Mouse (Mus musculus): ENCODE data around the gene Mtss1l. TPM values are rescaled to one million over a fixed set of nuclear protein-coding genes. Genes with fewer than 3 reads are reported as not detected.

Gene Mtss1l
- polyA plus RNA-seq, 1 experiment from 2014 or later = 12.9 TPM

- Histone ChIP-seq H3K27ac (ENCODE audit: poor library complexity, severe bottlenecking) (peak overlapping the region; percentile 2; the same call in 1 of the 2 replicates), H3K9me3 (replicated peaks) (no peaks in the 10 kb centered on the region), H3K27me3 (replicated peaks) (no peaks in the 10 kb centered on the region), H3K4me3 (no peak overlapping the region), H3K4me2 (no peak overlapping the region), H3K4me1 (replicated peaks) (peaks cover 11% of the 10 kb centered on the region), H3K9ac (no peak overlapping the region), H3K36me3 (no peaks in the 10 kb centered on the region)
- 63% methylated on average over 7 of the region's 7 CpGs for WGBS
- 0 out of 2 replicates have a peak, but pooled peaks have one; percentile 16 for ATAC-seq (ENCODE audit: insufficient number of reproducible peaks, low FRiP score)
Measured at GRCm38 (mm10) chr8:110760280-110760940, 39.1 kb downstream of the Mtss1l start.

- peak; percentile 69; the same call in 1 of the 2 replicates for ATAC-seq (ENCODE audit: insufficient number of reproducible peaks, low FRiP score)
Measured at GRCm38 (mm10) chr8:110761185-110761584, 39.9 kb downstream of the Mtss1l start.

GRCm38 (mm10) chr8:110761988-110762387 is 40.7 kb downstream of the Mtss1l start:
- Histone ChIP-seq H3K36me3 (no peaks in the 10 kb centered on the region), H3K9me3 (replicated peaks) (no peaks in the 10 kb centered on the region), H3K27ac (ENCODE audit: poor library complexity, severe bottlenecking) (no peak overlapping the region), H3K27me3 (replicated peaks) (no peaks in the 10 kb centered on the region), H3K4me2 (no peak overlapping the region), H3K4me3 (no peak overlapping the region), H3K4me1 (replicated peaks) (peaks cover 8% of the 10 kb centered on the region), H3K9ac (no peak overlapping the region)
- no peak for ATAC-seq (ENCODE audit: insufficient number of reproducible peaks, low FRiP score)
- 51% methylated on average over 6 of the region's 6 CpGs for WGBS

More at GRCm38 (mm10) chr8:110761185-110761584, 39.9 kb downstream of the Mtss1l start:
- H3K4me2 ChIP-seq = no peak overlapping the region
- H3K4me1 ChIP-seq (replicated peaks) = peaks cover 8% of the 10 kb centered on the region
- no peak overlapping the region for H3K4me3 ChIP-seq
- no peaks in the 10 kb centered on the region for H3K27me3 ChIP-seq (replicated peaks)
- 0 out of 2 replicates have a peak overlapping the region, but pooled peaks have one; percentile 3 for H3K27ac ChIP-seq (ENCODE audit: poor library complexity, severe bottlenecking)
- no peak overlapping the region for H3K9ac ChIP-seq
- 35% methylated on average over 5 of the region's 5 CpGs for WGBS
- no peaks in the 10 kb centered on the region for H3K36me3 ChIP-seq
- H3K9me3 ChIP-seq (replicated peaks) = no peaks in the 10 kb centered on the region

GRCm38 (mm10) chr8:110764671-110765070 is 43.4 kb downstream of the Mtss1l start:
- Histone ChIP-seq H3K9ac (no peak overlapping the region), H3K27me3 (replicated peaks) (no peaks in the 10 kb centered on the region), H3K4me2 (no peak overlapping the region), H3K27ac (ENCODE audit: poor library complexity, severe bottlenecking) (no peak overlapping the region), H3K36me3 (no peaks in the 10 kb centered on the region), H3K9me3 (replicated peaks) (no peaks in the 10 kb centered on the region), H3K4me1 (replicated peaks) (peaks cover 8% of the 10 kb centered on the region), H3K4me3 (no peak overlapping the region)
- no peak for ATAC-seq (ENCODE audit: insufficient number of reproducible peaks, low FRiP score)
- 82% methylated on average over 3 of the region's 3 CpGs for WGBS

- Histone ChIP-seq H3K27ac (ENCODE audit: poor library complexity, severe bottlenecking) (no peak overlapping the region), H3K9me3 (replicated peaks) (no peaks in the 10 kb centered on the region), H3K36me3 (no peaks in the 10 kb centered on the region), H3K4me1 (replicated peaks) (peaks cover 4% of the 10 kb centered on the region; the same call in 1 of the 2 replicates), H3K9ac (no peak overlapping the region), H3K27me3 (replicated peaks) (no peaks in the 10 kb centered on the region), H3K4me3 (no peak overlapping the region), H3K4me2 (no peak overlapping the region)
- WGBS = 82% methylated on average over 6 of the region's 6 CpGs
- ATAC-seq (ENCODE audit: insufficient number of reproducible peaks, low FRiP score) = no peak
Measured at GRCm38 (mm10) chr8:110767261-110767660, 46.0 kb downstream of the Mtss1l start.

- Histone ChIP-seq H3K27me3 (replicated peaks) (no peaks in the 10 kb centered on the region), H3K9ac (no peak overlapping the region), H3K4me3 (no peak overlapping the region), H3K27ac (ENCODE audit: poor library complexity, severe bottlenecking) (no peak overlapping the region; the same call in 1 of the 2 replicates), H3K4me1 (replicated peaks) (peaks cover 13% of the 10 kb centered on the region; the same call in 1 of the 2 replicates), H3K4me2 (no peak overlapping the region), H3K9me3 (replicated peaks) (no peaks in the 10 kb centered on the region; the same call in 1 of the 2 replicates), H3K36me3 (no peaks in the 10 kb centered on the region)
- WGBS = 67% methylated on average over 7 of the region's 7 CpGs
- ATAC-seq (ENCODE audit: insufficient number of reproducible peaks, low FRiP score) = no peak
Measured at GRCm38 (mm10) chr8:110772452-110772851, 51.2 kb downstream of the Mtss1l start.

GRCm38 (mm10) chr8:110774047-110774446 is 52.8 kb downstream of the Mtss1l start:
- H3K27me3 ChIP-seq (replicated peaks) = no peaks in the 10 kb centered on the region
- H3K27ac ChIP-seq (ENCODE audit: poor library complexity, severe bottlenecking) = no peak overlapping the region
- WGBS = 62% methylated on average over 3 of the region's 3 CpGs
- no peaks in the 10 kb centered on the region; the same call in 1 of the 2 replicates for H3K9me3 ChIP-seq (replicated peaks)
- H3K4me1 ChIP-seq (replicated peaks) = peaks cover 13% of the 10 kb centered on the region; the same call in 1 of the 2 replicates
- no peaks in the 10 kb centered on the region for H3K36me3 ChIP-seq
- no peak for ATAC-seq (ENCODE audit: insufficient number of reproducible peaks, low FRiP score)
- H3K4me3 ChIP-seq = no peak overlapping the region
- no peak overlapping the region for H3K4me2 ChIP-seq
- H3K9ac ChIP-seq = no peak overlapping the region

GRCm38 (mm10) chr8:110774725-110775124 is 53.4 kb downstream of the Mtss1l start:
- Histone ChIP-seq H3K27me3 (replicated peaks) (no peaks in the 10 kb centered on the region), H3K4me1 (replicated peaks) (peaks cover 13% of the 10 kb centered on the region; the same call in 1 of the 2 replicates), H3K9ac (no peak overlapping the region), H3K4me2 (no peak overlapping the region), H3K27ac (ENCODE audit: poor library complexity, severe bottlenecking) (no peak overlapping the region), H3K36me3 (no peaks in the 10 kb centered on the region), H3K9me3 (replicated peaks) (no peaks in the 10 kb centered on the region; the same call in 1 of the 2 replicates), H3K4me3 (no peak overlapping the region)
- WGBS = 86% methylated on average over 6 of the region's 6 CpGs
- no peak for ATAC-seq (ENCODE audit: insufficient number of reproducible peaks, low FRiP score)

GRCm38 (mm10) chr8:110775316-110775715 is 54.0 kb downstream of the Mtss1l start:
- Histone ChIP-seq H3K4me2 (no peak overlapping the region), H3K9me3 (replicated peaks) (no peaks in the 10 kb centered on the region; the same call in 1 of the 2 replicates), H3K4me3 (no peak overlapping the region), H3K4me1 (replicated peaks) (peaks cover 13% of the 10 kb centered on the region; the same call in 1 of the 2 replicates), H3K9ac (no peak overlapping the region), H3K27me3 (replicated peaks) (no peaks in the 10 kb centered on the region), H3K36me3 (no peaks in the 10 kb centered on the region), H3K27ac (ENCODE audit: poor library complexity, severe bottlenecking) (no peak overlapping the region)
- 65% methylated on average over 8 of the region's 8 CpGs for WGBS
- no peak for ATAC-seq (ENCODE audit: insufficient number of reproducible peaks, low FRiP score)

- no peak for ATAC-seq (ENCODE audit: insufficient number of reproducible peaks, low FRiP score)
- H3K9ac ChIP-seq = no peak overlapping the region
- H3K9me3 ChIP-seq (replicated peaks) = no peaks in the 10 kb centered on the region; the same call in 1 of the 2 replicates
- H3K27ac ChIP-seq (ENCODE audit: poor library complexity, severe bottlenecking) = no peak overlapping the region
- no peak overlapping the region for H3K4me3 ChIP-seq
- H3K4me2 ChIP-seq = no peak overlapping the region
- WGBS = 69% methylated on average over 3 of the region's 3 CpGs
- H3K4me1 ChIP-seq (replicated peaks) = peaks cover 13% of the 10 kb centered on the region; the same call in 1 of the 2 replicates
- no peaks in the 10 kb centered on the region for H3K36me3 ChIP-seq
- no peaks in the 10 kb centered on the region for H3K27me3 ChIP-seq (replicated peaks)
Measured at GRCm38 (mm10) chr8:110775721-110776120, 54.4 kb downstream of the Mtss1l start.

- no peaks in the 10 kb centered on the region; the same call in 1 of the 2 replicates for H3K9me3 ChIP-seq (replicated peaks)
- H3K36me3 ChIP-seq = no peaks in the 10 kb centered on the region
- no peak for ATAC-seq (ENCODE audit: insufficient number of reproducible peaks, low FRiP score)
- no peaks in the 10 kb centered on the region for H3K27me3 ChIP-seq (replicated peaks)
- no peak overlapping the region for H3K9ac ChIP-seq
- peaks cover 13% of the 10 kb centered on the region; the same call in 1 of the 2 replicates for H3K4me1 ChIP-seq (replicated peaks)
- 91% methylated on average over 3 of the region's 3 CpGs for WGBS
- no peak overlapping the region for H3K27ac ChIP-seq (ENCODE audit: poor library complexity, severe bottlenecking)
- H3K4me2 ChIP-seq = no peak overlapping the region
- H3K4me3 ChIP-seq = no peak overlapping the region
Measured at GRCm38 (mm10) chr8:110776335-110776734, 55.1 kb downstream of the Mtss1l start.

Data from heart, embryonic 12.5 days (tissue).